In the genomic region with DNA sequence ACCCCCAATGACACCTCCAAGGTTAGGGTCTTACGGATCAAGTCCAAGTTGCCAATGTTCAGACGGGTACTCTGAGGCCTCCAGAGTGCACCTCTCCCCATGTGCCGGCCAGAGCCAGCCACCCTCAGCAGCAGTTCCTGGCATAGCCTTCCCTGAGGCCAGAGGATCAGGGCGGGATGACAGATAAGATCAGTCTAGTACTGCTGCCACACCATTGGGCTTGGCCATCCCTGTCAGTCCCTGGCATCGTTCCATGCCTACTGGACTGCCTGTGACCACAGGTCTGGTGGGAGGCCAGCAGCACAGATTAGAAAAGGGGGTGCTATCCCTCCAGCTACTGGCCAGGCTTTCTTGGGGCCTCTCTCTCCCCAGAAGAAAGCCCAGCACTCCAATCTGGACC, we compare ENCODE assay signal across 11 mouse cellular contexts. TPM values are rescaled to one million over a fixed set of nuclear protein-coding genes. Genes with fewer than 3 reads are reported as not detected.
DNase-seq lines count a peak whose midpoint lies in the region; ATAC-seq lines count a peak whose summit lies in the region.
"Had no signal": no experiment of that assay in that cellular context is flagged by ENCODE, and none has a peak within 500 bp of the region (broad histone marks: within the 10 kb centered on the region; RNA-seq: fewer than 3 reads in every experiment).

No protein-coding gene starts in this region.

- H3K4me2 ChIP-seq in kidney, embryonic 15.5 days: peak overlapping the region; percentile 51; the same call in 1 of the 2 replicates
- H3K4me2 ChIP-seq in kidney, embryonic 16.5 days (replicated peaks; ENCODE audit: low read depth, low read length): no peak overlapping the region; the same call in 1 of the 2 replicates
- H3K4me2 ChIP-seq in intestine, embryonic 16.5 days (ENCODE audit: low read depth, low read length): peak overlapping the region; percentile 49
- H3K4me2 ChIP-seq: forebrain, embryonic 15.5 days had no signal

- H3K9me3 ChIP-seq in kidney, embryonic 15.5 days (replicated peaks): no peaks in the 10 kb centered on the region
- no peaks in the 10 kb centered on the region for H3K9me3 ChIP-seq in kidney, embryonic 16.5 days (ENCODE audit: low read length)
- no peaks in the 10 kb centered on the region for H3K9me3 ChIP-seq in intestine, embryonic 16.5 days (ENCODE audit: control insufficient read depth, low read length)
- H3K9me3 ChIP-seq: forebrain, embryonic 15.5 days had no signal

- H3K4me1 ChIP-seq in kidney, embryonic 15.5 days: peaks cover 53% of the 10 kb centered on the region
- peaks cover 40% of the 10 kb centered on the region for H3K4me1 ChIP-seq in kidney, embryonic 16.5 days (ENCODE audit: insufficient read depth, low read length)
- peaks cover 39% of the 10 kb centered on the region for H3K4me1 ChIP-seq in intestine, embryonic 16.5 days (ENCODE audit: control insufficient read depth, insufficient read depth, low read length)

- H3K27ac ChIP-seq in kidney, embryonic 15.5 days: no peak overlapping the region
- no peak overlapping the region for H3K27ac ChIP-seq in kidney, embryonic 16.5 days (ENCODE audit: low read length)
- no peak overlapping the region for H3K27ac ChIP-seq in intestine, embryonic 16.5 days (ENCODE audit: low read length)
- H3K27ac ChIP-seq: forebrain, embryonic 15.5 days had no signal

- no peaks in the 10 kb centered on the region for H3K36me3 ChIP-seq in kidney, embryonic 15.5 days
- H3K36me3 ChIP-seq in kidney, embryonic 16.5 days (ENCODE audit: insufficient read depth, low read length): no peaks in the 10 kb centered on the region
- no peaks in the 10 kb centered on the region for H3K36me3 ChIP-seq in intestine, embryonic 16.5 days (ENCODE audit: control insufficient read depth, insufficient read depth, low read length)
- H3K36me3 ChIP-seq: forebrain, embryonic 15.5 days had no signal

- WGBS in kidney, embryonic 15.5 days: 73% methylated on average over 5 of the region's 5 CpGs
- 75% methylated on average over 5 of the region's 5 CpGs for WGBS in kidney, embryonic 16.5 days
- 63% methylated on average over 5 of the region's 5 CpGs for WGBS in intestine, embryonic 16.5 days

- ATAC-seq in kidney, embryonic 15.5 days (replicated peaks; ENCODE audit: low FRiP score): no peak
- no peak for ATAC-seq in kidney, embryonic 16.5 days (ENCODE audit: low FRiP score, low TSS enrichment)
- ATAC-seq in intestine, embryonic 16.5 days: no peak
- ATAC-seq: forebrain, embryonic 15.5 days had no signal

- DNase-seq in adrenal gland, adult (ENCODE audit: inconsistent age in 2 of 2, low spot score in 1 of 2): peak; percentile 64 to 68
- no peak for DNase-seq in adrenal gland, postnatal 4 days (ENCODE audit: low spot score in 2 of 2)
- peak; percentile 61 for DNase-seq in 416B (ENCODE audit: low read depth)
- DNase-seq in layer of hippocampus, adult 18-20 months (ENCODE audit: low spot score in 2 of 2): no peak
- no peak for DNase-seq in frontal cortex, adult 2 months (ENCODE audit: extremely low spot score in 1 of 2, low spot score in 1 of 2)
- DNase-seq: cerebellum, adult 11 months; layer of hippocampus, postnatal 36 days had no signal

- peaks cover 6% of the 10 kb centered on the region; the same call in 1 of the 2 replicates for H3K27me3 ChIP-seq in kidney, embryonic 15.5 days
- no peaks in the 10 kb centered on the region for H3K27me3 ChIP-seq in kidney, embryonic 16.5 days (ENCODE audit: insufficient read depth, low read length)
- H3K27me3 ChIP-seq in intestine, embryonic 16.5 days (replicated peaks; ENCODE audit: control insufficient read depth, insufficient read depth, low read length): no peaks in the 10 kb centered on the region
- H3K27me3 ChIP-seq: forebrain, embryonic 15.5 days had no signal

- H3K9ac ChIP-seq in kidney, embryonic 15.5 days: no peak overlapping the region
- no peak overlapping the region for H3K9ac ChIP-seq in kidney, embryonic 16.5 days (replicated peaks; ENCODE audit: low read length)
- H3K9ac ChIP-seq in intestine, embryonic 16.5 days (ENCODE audit: low read depth, low read length): peak overlapping the region; percentile 46; the same call in 1 of the 2 replicates
- H3K9ac ChIP-seq: forebrain, embryonic 15.5 days had no signal

- H3K4me3 ChIP-seq in kidney, embryonic 15.5 days (replicated peaks): no peak overlapping the region
- H3K4me3 ChIP-seq in kidney, embryonic 16.5 days (ENCODE audit: low read length): no peak overlapping the region
- peak overlapping the region; percentile 29 for H3K4me3 ChIP-seq in intestine, embryonic 16.5 days (ENCODE audit: low read length)
- H3K4me3 ChIP-seq: forebrain, embryonic 15.5 days had no signal

RNA-seq across cellular contexts. Expression of gene Myl9, which starts 3.8 kb away (rescaled TPM):
- 10 to 100 TPM; 82.3 to 84.4 TPM for total RNA-seq in adrenal gland, postnatal 4 days (2021)
- 305 and 466 TPM in 2 replicates for polyA plus RNA-seq in kidney, embryonic 15.5 days (2015; fragmentation: Nextera tagmentation; extraction: Ambion mirVana)
- 447 and 578 TPM in 2 replicates for polyA plus RNA-seq in kidney, embryonic 16.5 days (2015; fragmentation: Nextera tagmentation; extraction: Ambion mirVana)
- polyA plus RNA-seq in intestine, embryonic 16.5 days (2015; fragmentation: Nextera tagmentation; extraction: Ambion mirVana): 1,232 and 1,258 TPM in 2 replicates
- 10 to 100 TPM in 1 of 2 experiments, 1 to 10 TPM in 1; 8.7 to 12.2 TPM for total RNA-seq in layer of hippocampus, adult 18-20 months (2021)
- polyA plus RNA-seq in frontal cortex, adult 2 months (2012; rRNA removed): 51.9 and 57.3 TPM in 2 replicates

Comparison
In these comparisons a context has a peak if more than half of its experiments do, and no peak if none do; other contexts are left out.
1. DNase-seq: peak in adrenal gland, adult (2 of 2) and 416B (single experiment); none in adrenal gland, postnatal 4 days (0 of 2), layer of hippocampus, adult 18-20 months (0 of 2) and frontal cortex, adult 2 months (0 of 2).